ENCODE assay signal across 3 mouse cellular contexts in genomic region chr9:48645648-48646126, GRCm38 (mm10). TPM values are rescaled to one million over a fixed set of nuclear protein-coding genes. Genes with fewer than 3 reads are reported as not detected.
"Had no signal": no experiment of that assay in that cellular context is flagged by ENCODE, and none has a peak within 500 bp of the region (broad histone marks: within the 10 kb centered on the region; RNA-seq: fewer than 3 reads in every experiment).

No protein-coding gene starts in this region.

- H3K36me3 ChIP-seq: liver, embryonic 12.5 days had no signal

- H3K9ac ChIP-seq: liver, embryonic 12.5 days had no signal

- H3K4me2 ChIP-seq: liver, embryonic 12.5 days had no signal

- H3K4me3 ChIP-seq: liver, embryonic 12.5 days had no signal

- H3K27ac ChIP-seq: liver, embryonic 12.5 days had no signal

- ATAC-seq: liver, embryonic 12.5 days had no signal

RNA-seq across cellular contexts. Expression of gene Nnmt, which starts 40.7 kb away (rescaled TPM):
- total RNA-seq: megakaryocyte progenitor cell, adult 5-6 weeks; neutrophil, adult 5-6 weeks had no signal
